Mouse (Mus musculus) hindbrain, embryonic 13.5 days (tissue): ENCODE measurements around the gene Sdhaf2. TPM values are rescaled to one million over a fixed set of nuclear protein-coding genes. Genes with fewer than 3 reads are reported as not detected.
A peak's percentile ranks its signal among the peaks of the same experiment; 100 is the strongest.

Source experiments
- ATAC-seq: fragments of 200-750 bp; cut with Nextera tagmentation; 2 replicates; pipeline ENCODE4 v1.8.0; 2017; ENCODE audit warnings: moderate TSS enrichment; ENCODE audit not compliant: low FRiP score
- H3K27ac ChIP-seq: fragments of 300-500 bp; sonication (generic); 2 replicates; pipeline ENCODE4 v1.5.1; 2015; ENCODE audit warnings: inconsistent platforms, mild to moderate bottlenecking, moderate library complexity
- H3K27me3 ChIP-seq: fragments of 300-500 bp; sonication (generic); 2 replicates; pipeline ENCODE4 v1.6.1; 2015; ENCODE audit warnings: mild to moderate bottlenecking, inconsistent platforms
- H3K36me3 ChIP-seq: fragments of 300-500 bp; sonication (generic); 2 replicates; pipeline ENCODE4 v1.6.1; 2015; ENCODE audit warnings: mild to moderate bottlenecking, inconsistent platforms
- H3K4me1 ChIP-seq: fragments of 300-500 bp; sonication (generic); replicated peaks from 2 replicates; pipeline ENCODE4 v1.6.1; 2015; ENCODE audit warnings: inconsistent platforms
- H3K4me2 ChIP-seq: fragments of 300-500 bp; sonication (generic); 2 replicates; pipeline ENCODE4 v1.6.1; 2015; ENCODE audit warnings: inconsistent platforms, mild to moderate bottlenecking, moderate library complexity
- H3K4me3 ChIP-seq: fragments of 300-500 bp; sonication (generic); 2 replicates; pipeline ENCODE4 v1.5.1; 2015; ENCODE audit warnings: mild to moderate bottlenecking, inconsistent platforms
- H3K9ac ChIP-seq: fragments of 300-500 bp; sonication (generic); 2 replicates; pipeline ENCODE4 v1.6.1; 2015; ENCODE audit warnings: mild to moderate bottlenecking, inconsistent platforms
- H3K9me3 ChIP-seq: fragments of 300-500 bp; sonication (generic); 2 replicates; pipeline ENCODE4 v1.6.1; 2016; ENCODE audit warnings: inconsistent platforms
- WGBS: fragments of 180-500 bp; shearing (Covaris S2); methylation state at CpG from one replicate; pipeline ENCODE4 v1.1.7; 2015; 5-methylcytosine and 5-hydroxymethylcytosine counted together
- polyA plus RNA-seq: library from polyadenylated mRNA; unstranded; fragments of >200 nt; fragmentation: Nextera tagmentation; extraction: Ambion mirVana; gene quantifications from 2 replicates; pipeline ENCODE4 v1.2.1, GENCODE M21; 2015

Sdhaf2 gene
- polyA plus RNA-seq, 1 experiment from 2014 or later = 67.6 TPM

DNA sequence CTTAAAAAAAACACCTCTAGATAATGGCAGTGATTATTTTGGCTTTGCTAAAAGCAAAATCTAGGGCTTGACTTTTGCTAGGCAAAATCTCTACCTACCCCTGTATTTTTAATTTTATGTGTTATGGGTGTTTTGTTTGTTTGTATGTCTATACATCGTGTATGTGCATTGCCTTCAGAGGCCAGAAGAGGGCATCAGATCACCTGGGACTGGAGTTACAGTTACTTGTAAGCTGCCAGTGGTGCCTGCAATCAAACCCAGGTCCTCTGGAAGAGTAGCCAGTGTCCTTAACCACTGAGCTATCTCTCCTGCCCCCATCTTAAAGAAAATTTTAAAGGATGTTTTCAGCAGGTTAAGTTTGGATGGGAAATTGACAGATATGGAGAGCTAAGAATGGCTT lies 4.1 kb upstream of the Sdhaf2 start:
- H3K9ac ChIP-seq = no peak overlapping the region
- no peaks in the 10 kb centered on the region for H3K27me3 ChIP-seq
- no peak overlapping the region for H3K27ac ChIP-seq
- no peak overlapping the region for H3K4me2 ChIP-seq
- no peak for ATAC-seq
- no peak overlapping the region for H3K4me3 ChIP-seq
- WGBS = 87% methylated on average over 1 of the region's 1 CpGs
- H3K4me1 ChIP-seq = peaks cover 21% of the 10 kb centered on the region
- H3K36me3 ChIP-seq = peaks cover 51% of the 10 kb centered on the region
- no peaks in the 10 kb centered on the region for H3K9me3 ChIP-seq

GRCm38 (mm10) chr19:10525106-10525901 lies 638 bp downstream of the Sdhaf2 start, which contains the start of gene Cpsf7:
TSS of gene Cpsf7 (plus strand) at chr19:10525266.
- peak; percentile 93 for ATAC-seq
- peak within 1 kb of the TSS; percentile 77 for H3K4me2 ChIP-seq

DNA sequence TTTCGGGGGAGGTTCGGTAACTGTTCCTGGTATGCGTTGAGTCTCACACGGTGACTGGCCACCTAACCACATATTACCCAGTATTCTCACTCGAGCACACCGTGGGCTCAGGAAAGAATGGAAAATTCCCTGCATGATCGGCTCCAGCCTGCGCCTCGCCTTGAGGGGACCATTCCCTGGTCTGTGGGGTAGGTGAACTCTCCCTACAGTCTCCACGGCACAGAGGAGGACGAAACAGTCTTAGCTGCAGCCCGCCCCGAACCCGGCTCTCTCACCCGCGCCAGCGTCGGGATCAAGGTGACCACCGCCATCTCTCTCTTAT lies 1.2 kb downstream of the Sdhaf2 start:
- Histone ChIP-seq H3K27me3 (no peaks in the 10 kb centered on the region), H3K27ac (peak overlapping the region; percentile 98), H3K36me3 (peaks cover 12% of the 10 kb centered on the region; the same call in 1 of the 2 replicates), H3K9ac (peak overlapping the region; percentile 99), H3K4me2 (peak overlapping the region; percentile 77), H3K4me3 (peak overlapping the region; percentile 96), H3K9me3 (no peaks in the 10 kb centered on the region), H3K4me1 (peaks cover 38% of the 10 kb centered on the region)
- no peak; the same call in 1 of the 2 replicates for ATAC-seq
- WGBS = 1% methylated on average over 19 of the region's 19 CpGs

More at GRCm38 (mm10) chr19:10525106-10525901, 638 bp downstream of the Sdhaf2 start, which contains the start of gene Cpsf7:
- Histone ChIP-seq H3K27ac (peak within 1 kb of the TSS; percentile 98), H3K36me3 (peaks cover 16% of the 10 kb centered on the region), H3K9ac (peak within 1 kb of the TSS; percentile 99), H3K4me3 (peak within 1 kb of the TSS; percentile 96), H3K27me3 (no peaks in the 10 kb centered on the region), H3K4me1 (peaks cover 38% of the 10 kb centered on the region), H3K9me3 (no peaks in the 10 kb centered on the region)
- WGBS = 0% methylated on average over 66 of the region's 93 CpGs

GRCm38 (mm10) chr19:10523483-10524080 lies 2.4 kb downstream of the Sdhaf2 start:
- H3K36me3 ChIP-seq = peaks cover 7% of the 10 kb centered on the region; the same call in 1 of the 2 replicates
- 93% methylated on average over 5 of the region's 5 CpGs for WGBS
- ATAC-seq = no peak
- H3K27ac ChIP-seq = no peak overlapping the region
- no peaks in the 10 kb centered on the region for H3K9me3 ChIP-seq
- H3K4me2 ChIP-seq = peak overlapping the region; percentile 77
- peak overlapping the region; percentile 96; the same call in 1 of the 2 replicates for H3K4me3 ChIP-seq
- H3K27me3 ChIP-seq = no peaks in the 10 kb centered on the region
- peak overlapping the region; percentile 0; the same call in 1 of the 2 replicates for H3K9ac ChIP-seq
- H3K4me1 ChIP-seq = peaks cover 38% of the 10 kb centered on the region

- H3K36me3 ChIP-seq = peaks cover 5% of the 10 kb centered on the region
- H3K4me3 ChIP-seq = no peak overlapping the region
- no peak overlapping the region for H3K27ac ChIP-seq
- H3K4me2 ChIP-seq = no peak overlapping the region
- no peaks in the 10 kb centered on the region for H3K9me3 ChIP-seq
- 93% methylated on average over 1 of the region's 1 CpGs for WGBS
- no peaks in the 10 kb centered on the region for H3K27me3 ChIP-seq
- ATAC-seq = no peak
- H3K9ac ChIP-seq = no peak overlapping the region
- peaks cover 26% of the 10 kb centered on the region for H3K4me1 ChIP-seq
Observed at GRCm38 (mm10) chr19:10521926-10522325, 4.0 kb downstream of the Sdhaf2 start.

DNA sequence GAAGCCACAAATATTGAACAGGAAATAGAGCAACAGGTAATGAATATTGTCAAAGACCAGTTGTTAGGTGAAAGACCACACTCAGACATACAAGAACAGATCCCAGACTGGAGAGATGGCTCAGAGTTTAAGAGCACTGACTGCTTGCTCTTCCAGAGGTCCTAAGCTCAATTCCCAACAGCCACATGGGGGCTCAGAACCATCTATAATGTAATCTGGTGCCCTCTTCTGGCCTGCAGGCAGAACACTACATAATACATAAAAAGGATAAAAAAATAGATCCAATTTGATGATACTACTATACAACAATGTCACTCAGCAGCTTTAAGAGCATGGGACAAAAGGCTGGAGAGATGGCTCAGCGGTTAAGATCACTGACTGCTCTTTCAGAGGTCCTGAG lies 5.6 kb downstream of the Sdhaf2 start:
- no peak overlapping the region for H3K9ac ChIP-seq
- no peak for ATAC-seq

DNA sequence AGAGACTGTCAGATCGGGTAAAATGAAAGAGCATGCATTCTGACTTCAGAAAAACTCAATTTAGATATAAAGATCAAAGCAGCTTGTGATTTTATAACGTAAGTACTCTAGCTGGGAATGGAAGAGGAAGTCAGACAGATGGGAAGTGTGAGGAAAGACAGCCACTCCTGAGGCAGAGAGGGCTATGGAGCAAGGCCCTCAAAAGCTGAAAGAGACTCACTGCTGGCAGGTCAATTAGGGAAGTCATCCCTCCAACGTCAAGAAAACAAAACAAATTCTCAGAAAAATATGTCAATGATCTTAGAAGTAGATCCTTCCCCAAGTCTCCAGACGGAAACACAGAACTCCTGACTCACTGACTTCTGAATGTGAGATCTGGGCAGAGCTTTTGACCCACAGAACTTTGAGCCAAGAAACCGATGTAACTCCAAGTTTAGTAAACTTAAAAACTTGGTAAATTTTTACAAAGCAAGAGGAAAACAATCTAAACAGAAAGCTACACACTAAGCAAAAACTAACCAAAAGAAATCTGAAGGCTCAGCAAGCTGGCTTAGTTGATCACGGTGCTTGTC lies 15.1 kb downstream of the Sdhaf2 start:
- Histone ChIP-seq H3K27me3 (no peaks in the 10 kb centered on the region), H3K4me3 (no peak overlapping the region), H3K27ac (no peak overlapping the region), H3K4me1 (no peaks in the 10 kb centered on the region), H3K36me3 (peaks cover 54% of the 10 kb centered on the region), H3K9ac (no peak overlapping the region), H3K9me3 (no peaks in the 10 kb centered on the region), H3K4me2 (no peak overlapping the region)
- WGBS = 88% methylated on average over 6 of the region's 6 CpGs
- ATAC-seq = no peak

More for the DNA sequence above, 5.6 kb downstream of the Sdhaf2 start:
- Histone ChIP-seq H3K36me3 (peaks cover 20% of the 10 kb centered on the region), H3K4me1 (peaks cover 17% of the 10 kb centered on the region), H3K9me3 (no peaks in the 10 kb centered on the region), H3K27ac (no peak overlapping the region), H3K4me2 (no peak overlapping the region), H3K4me3 (no peak overlapping the region), H3K27me3 (no peaks in the 10 kb centered on the region)
- whole genome bisulfite sequencing = 57% methylated on average over 1 of the region's 1 CpGs

DNA sequence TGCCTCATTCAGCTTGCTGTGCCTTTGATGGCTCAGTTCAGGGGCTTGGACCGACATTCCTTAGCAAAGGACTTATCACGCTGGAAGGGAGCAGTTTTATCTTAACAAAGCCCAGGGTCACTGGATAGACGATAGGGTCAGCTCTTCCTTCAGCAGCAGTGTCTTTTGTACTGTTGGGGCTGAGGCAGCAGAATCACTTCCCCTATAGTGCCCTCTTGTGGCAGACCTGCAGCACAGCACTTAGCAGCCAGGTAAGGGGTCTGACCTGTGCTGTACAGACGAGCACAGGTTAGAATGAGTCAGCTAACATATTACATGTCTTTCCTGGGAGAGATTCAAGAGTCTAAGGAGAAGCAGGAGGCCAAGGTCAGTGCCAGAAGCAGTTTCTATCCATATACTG lies 23.4 kb downstream of the Sdhaf2 start:
- H3K4me3 ChIP-seq = no peak overlapping the region
- H3K36me3 ChIP-seq = peaks cover 64% of the 10 kb centered on the region
- no peak overlapping the region for H3K4me2 ChIP-seq
- peak; percentile 76; the same call in 1 of the 2 replicates for ATAC-seq
- H3K9ac ChIP-seq = no peak overlapping the region
- 3% methylated on average over 4 of the region's 4 CpGs for whole genome bisulfite sequencing
- H3K9me3 ChIP-seq = no peaks in the 10 kb centered on the region
- peaks cover 6% of the 10 kb centered on the region; the same call in 1 of the 2 replicates for H3K4me1 ChIP-seq
- H3K27me3 ChIP-seq = no peaks in the 10 kb centered on the region
- H3K27ac ChIP-seq = no peak overlapping the region

DNA sequence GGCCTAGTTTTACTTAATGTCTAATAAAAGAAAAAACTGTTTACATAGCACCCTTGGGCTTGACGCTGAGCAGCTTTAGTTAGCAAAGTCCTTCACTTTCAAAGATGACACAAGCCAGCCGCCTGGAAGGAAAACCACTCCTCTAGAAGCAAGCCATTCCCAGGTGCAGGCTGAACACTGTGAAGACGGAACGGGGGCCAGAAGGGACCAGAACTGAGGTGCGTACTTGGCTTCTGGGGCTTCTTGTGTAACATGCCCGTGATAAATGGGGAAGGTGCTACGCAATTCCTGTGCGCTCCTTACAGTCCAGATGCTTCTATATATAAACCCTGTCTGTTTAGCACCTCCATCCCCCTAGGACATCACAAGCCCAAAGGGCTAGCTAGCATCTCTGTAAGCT lies 25.4 kb downstream of the Sdhaf2 start:
- no peak overlapping the region for H3K4me3 ChIP-seq
- H3K9me3 ChIP-seq = no peaks in the 10 kb centered on the region
- 95% methylated on average over 8 of the region's 8 CpGs for WGBS
- no peak overlapping the region for H3K4me2 ChIP-seq
- H3K36me3 ChIP-seq = peaks cover 50% of the 10 kb centered on the region
- ATAC-seq = no peak
- no peak overlapping the region for H3K9ac ChIP-seq
- H3K27me3 ChIP-seq = no peaks in the 10 kb centered on the region
- peaks cover 20% of the 10 kb centered on the region for H3K4me1 ChIP-seq
- H3K27ac ChIP-seq = no peak overlapping the region

DNA sequence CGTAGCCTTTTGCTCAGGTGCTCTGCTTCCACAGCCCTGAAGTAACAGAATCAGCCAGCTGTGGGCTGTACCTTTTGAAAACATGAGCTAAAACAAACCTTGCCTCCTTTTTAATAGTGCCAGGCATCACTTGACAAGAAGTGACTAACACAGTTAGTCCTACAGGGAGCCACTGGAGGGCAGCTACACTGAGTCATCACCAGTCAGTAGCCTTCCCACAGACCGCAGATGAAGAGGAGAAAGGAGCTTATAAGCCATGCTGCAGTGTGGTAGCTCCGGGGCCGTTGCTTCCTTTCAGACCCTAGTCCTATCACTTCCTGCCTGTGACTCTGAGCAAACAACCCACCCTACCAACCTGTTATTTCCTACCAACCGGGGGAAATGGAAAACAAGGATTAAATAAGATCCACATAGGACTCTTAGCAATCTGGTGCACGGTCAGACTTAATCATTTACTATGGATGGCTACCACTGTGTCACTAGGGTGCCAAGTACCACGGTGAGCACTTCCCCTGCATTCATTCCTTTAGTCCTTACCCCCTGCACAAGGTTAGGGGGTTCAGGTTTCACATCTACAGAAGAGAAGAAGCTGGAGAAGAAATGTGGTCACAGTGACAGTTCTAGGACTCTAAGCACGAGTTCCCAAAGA lies 28.3 kb downstream of the Sdhaf2 start:
- peak overlapping the region; percentile 30; the same call in 1 of the 2 replicates for H3K27ac ChIP-seq
- ATAC-seq = no peak
- no peak overlapping the region for H3K4me2 ChIP-seq
- no peaks in the 10 kb centered on the region for H3K27me3 ChIP-seq
- 57% methylated on average over 8 of the region's 8 CpGs for WGBS
- H3K36me3 ChIP-seq = peaks cover 33% of the 10 kb centered on the region
- no peak overlapping the region for H3K9ac ChIP-seq
- peaks cover 20% of the 10 kb centered on the region for H3K4me1 ChIP-seq
- H3K9me3 ChIP-seq = no peaks in the 10 kb centered on the region
- no peak overlapping the region for H3K4me3 ChIP-seq

GRCm38 (mm10) chr19:10496976-10497375 lies 29.0 kb downstream of the Sdhaf2 start:
- ATAC-seq = no peak
- Histone ChIP-seq H3K4me1 (peaks cover 20% of the 10 kb centered on the region), H3K4me3 (no peak overlapping the region), H3K4me2 (no peak overlapping the region), H3K9me3 (no peaks in the 10 kb centered on the region), H3K36me3 (peaks cover 31% of the 10 kb centered on the region), H3K27ac (peak overlapping the region; percentile 70), H3K27me3 (no peaks in the 10 kb centered on the region), H3K9ac (0 out of 2 replicates have a peak overlapping the region, but pooled peaks have one; percentile 24)
- 71% methylated on average over 2 of the region's 2 CpGs for WGBS

GRCm38 (mm10) chr19:10495670-10496069 lies 30.3 kb downstream of the Sdhaf2 start:
- 87% methylated on average over 1 of the region's 1 CpGs for WGBS
- H3K36me3 ChIP-seq = peaks cover 18% of the 10 kb centered on the region

More at GRCm38 (mm10) chr19:10495670-10496069, 30.3 kb downstream of the Sdhaf2 start:
- peak overlapping the region; percentile 35; the same call in 1 of the 2 replicates for H3K27ac ChIP-seq
- no peaks in the 10 kb centered on the region for H3K9me3 ChIP-seq
- ATAC-seq = no peak
- H3K4me3 ChIP-seq = no peak overlapping the region
- peaks cover 20% of the 10 kb centered on the region for H3K4me1 ChIP-seq
- H3K4me2 ChIP-seq = no peak overlapping the region
- H3K9ac ChIP-seq = no peak overlapping the region
- H3K27me3 ChIP-seq = no peaks in the 10 kb centered on the region
